9 mouse cellular contexts compared by ENCODE assay signal in genomic region chr8:4656536-4656935, GRCm38 (mm10). TPM values are rescaled to one million over a fixed set of nuclear protein-coding genes. Genes with fewer than 3 reads are reported as not detected.
A peak's percentile ranks its signal among the peaks of the same experiment; 100 is the strongest.
DNase-seq lines count a peak whose midpoint lies in the region; ATAC-seq lines count a peak whose summit lies in the region.
"Had no signal": no experiment of that assay in that cellular context is flagged by ENCODE, and none has a peak within 500 bp of the region (broad histone marks: within the 10 kb centered on the region; RNA-seq: fewer than 3 reads in every experiment).

No protein-coding gene starts in this region.

- peaks cover 4% of the 10 kb centered on the region; the same call in 1 of the 2 replicates for H3K9me3 ChIP-seq in heart, embryonic 10.5 days

- H3K4me3 ChIP-seq in heart, embryonic 10.5 days = no peak overlapping the region
- H3K4me3 ChIP-seq: layer of hippocampus, adult 2 months had no signal

- no peaks in the 10 kb centered on the region for H3K4me1 ChIP-seq in heart, embryonic 10.5 days

- no peaks in the 10 kb centered on the region for H3K27me3 ChIP-seq in heart, embryonic 10.5 days (ENCODE audit: insufficient read depth, poor library complexity, severe bottlenecking)

- DNase-seq in heart, embryonic 10.5 days (ENCODE audit: low spot score) = peak; percentile 77
- no peak for DNase-seq in heart, postnatal 25 days (ENCODE audit: low spot score)
- DNase-seq in B cell, adult 2 months = peak; percentile 27 to 54
- DNase-seq in adrenal gland, postnatal 10 days = peak; percentile 63
- peak; percentile 52 to 56 for DNase-seq in kidney, postnatal 25 days
- DNase-seq in yolk sac, embryonic 10.5 days (ENCODE audit: low spot score) = peak; percentile 69
- DNase-seq in left cerebral cortex, adult 9 months (ENCODE audit: low spot score in 2 of 2) = no peak

- H3K27ac ChIP-seq in heart, embryonic 10.5 days = no peak overlapping the region
- H3K27ac ChIP-seq: layer of hippocampus, adult 2 months had no signal

- WGBS in heart, embryonic 10.5 days = 87% methylated on average over 7 of the region's 7 CpGs

- no peak for ATAC-seq in erythroblast, adult 5-6 weeks (replicated peaks; ENCODE audit: low FRiP score, poor library complexity, severe bottlenecking)

- H3K36me3 ChIP-seq in heart, embryonic 10.5 days = no peaks in the 10 kb centered on the region

- intact Hi-C loops in heart, postnatal 25 days (cut with DNase I) = no loop called here

RNA-seq across cellular contexts. Expression of gene Zfp958, which starts 43.6 kb away (rescaled TPM):
- 9.9 and 11.6 TPM in 2 replicates for polyA plus RNA-seq in heart, embryonic 10.5 days (2016; fragmentation: Nextera tagmentation; extraction: Ambion mirVana)
- total RNA-seq in heart, postnatal 25 days (2021) = 1 to 10 TPM; 8.7 to 9.9 TPM
- total RNA-seq in adrenal gland, postnatal 10 days (2021) = 10 to 100 TPM; 12.3 to 17.1 TPM
- 4.6 and 9.0 TPM in 2 replicates for total RNA-seq in erythroblast, adult 5-6 weeks (2015; ENCODE audit: low replicate concordance)
- total RNA-seq in erythroblast, adult 5-6 weeks (2017; ENCODE audit: low replicate concordance) = 3.6 and 5.6 TPM in 2 replicates

Comparison
In these comparisons a context has a peak if more than half of its experiments do, and no peak if none do; other contexts are left out.
1. DNase-seq: peak in heart, embryonic 10.5 days (single experiment), B cell, adult 2 months (2 of 2), adrenal gland, postnatal 10 days (single experiment), kidney, postnatal 25 days (2 of 2) and yolk sac, embryonic 10.5 days (single experiment); none in heart, postnatal 25 days (single experiment) and left cerebral cortex, adult 9 months (0 of 2).